Mouse (Mus musculus) gastrocnemius, postnatal 4 days (tissue): ENCODE measurements around the gene Lrrc66. TPM values are rescaled to one million over a fixed set of nuclear protein-coding genes. Genes with fewer than 3 reads are reported as not detected.

ENCODE experiments used
- DNase-seq, 2 experiments: peaks; one replicate each; pipeline ENCODE4 v3.0.0; 2021 to 2022; ENCODE audit warnings: low spot score in 2 of 2, mixed read lengths in 2 of 2
- total RNA-seq, 2 experiments: library from RNA; stranded (reverse); gene quantifications; 2 replicates each; pipeline ENCODE4 v1.2.3; 2021

Lrrc66 gene
- total RNA-seq, 2 experiments from 2014 or later: 0.31 to 0.32 TPM

DNA sequence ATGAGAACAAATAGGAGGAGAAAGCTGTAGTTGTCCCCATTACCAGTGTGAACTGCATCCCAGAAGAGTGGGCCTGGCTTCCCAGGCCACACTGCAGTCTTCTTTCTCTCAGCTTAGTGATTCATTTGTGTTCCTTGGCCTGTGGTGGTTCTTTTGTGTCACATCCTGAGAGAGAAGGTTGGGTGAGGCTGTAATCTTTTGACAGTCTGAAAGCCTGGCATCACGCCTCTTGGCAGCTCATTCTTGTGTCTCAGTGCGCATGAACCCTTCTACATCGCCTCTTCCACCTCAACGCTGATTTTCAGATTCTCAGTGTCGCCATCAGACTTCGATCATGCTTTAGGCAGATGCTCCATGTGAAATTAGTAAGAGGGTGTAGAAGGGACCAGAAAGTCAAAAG, 68.3 kb downstream of the Lrrc66 start:
- no peak for DNase-seq

DNA sequence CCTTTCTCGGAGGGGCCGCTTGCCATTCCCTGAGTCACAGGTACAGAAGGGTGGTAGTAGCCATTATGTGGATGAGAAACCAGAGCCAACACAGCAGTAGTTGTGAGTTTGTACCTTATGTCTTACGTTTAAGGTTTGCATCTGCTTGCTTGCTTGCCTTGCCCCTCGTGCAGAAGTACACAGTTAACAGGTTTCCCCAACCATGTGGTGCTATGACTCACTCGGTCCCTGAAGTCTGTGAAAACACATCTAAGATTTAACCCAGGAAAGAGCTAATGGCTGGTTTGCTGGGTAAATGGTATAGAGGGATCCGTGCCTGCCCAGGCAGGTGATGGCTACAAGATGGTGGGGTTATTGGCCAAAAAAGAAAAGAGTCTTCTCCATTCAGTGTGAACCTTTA, 73.6 kb downstream of the Lrrc66 start:
- no peak for DNase-seq

DNA sequence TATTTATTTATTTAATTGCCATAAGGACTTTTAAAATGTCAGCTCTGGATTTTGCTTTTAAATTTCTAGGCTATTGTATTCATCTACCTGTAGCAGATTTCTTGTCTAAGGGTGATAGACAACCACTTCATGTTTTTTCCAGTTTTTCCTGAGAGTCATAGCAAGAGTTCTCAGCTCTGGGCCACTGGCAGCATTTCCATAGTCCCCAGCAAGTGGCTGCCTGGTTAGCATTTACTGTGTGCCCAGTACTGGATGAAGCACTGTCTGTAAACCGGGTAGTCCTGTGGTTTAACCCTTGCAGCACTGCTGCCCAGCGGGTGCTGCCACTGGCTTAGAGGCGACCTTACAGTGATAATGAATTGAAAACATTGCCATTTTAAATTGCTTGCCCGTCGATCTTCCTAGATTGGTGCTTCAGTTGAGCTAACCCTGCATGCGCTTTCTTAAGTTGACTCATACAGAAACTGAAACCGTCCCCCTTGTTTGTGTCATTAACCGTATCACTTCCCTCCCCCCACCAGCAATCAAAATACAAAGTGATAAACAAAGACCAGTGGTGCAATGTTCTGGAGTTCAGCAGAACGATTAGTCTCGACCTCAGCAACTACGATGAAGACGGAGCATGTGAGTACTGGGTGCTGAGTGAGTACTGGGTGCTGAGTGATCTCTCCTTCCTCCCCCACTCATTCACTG, 75.4 kb downstream of the Lrrc66 start:
- no peak for DNase-seq

Other genes with a start within 250 kb of the Lrrc66 start
- gene Cwh43, start 226.5 kb downstream of the Lrrc66 start, total RNA-seq: under 1 TPM in 1 of 2 experiments, not detected in 1; 0.18 TPM
- gene Dcun1d4, start 151.5 kb downstream of the Lrrc66 start, total RNA-seq: 10 to 100 TPM; 13.2 to 17.5 TPM
- 100 to 1,000 TPM; 107 to 109 TPM for gene Sgcb, start 15.3 kb upstream of the Lrrc66 start, total RNA-seq
- 1 to 10 TPM in 1 of 2 experiments, under 1 TPM in 1; 0.29 to 1.1 TPM for gene Spata18, start 18.9 kb upstream of the Lrrc66 start, total RNA-seq